Mouse (Mus musculus): Measurements from ENCODE around the gene Lyl1. TPM values are rescaled to one million over a fixed set of nuclear protein-coding genes. Genes with fewer than 3 reads are reported as not detected.
"Not testable (repeated sequence)": the region's sequence is repeated elsewhere in the genome, so short reads cannot be mapped to it uniquely, and the experiment has no call there.

Gene Lyl1
- polyA plus RNA-seq, 1 experiment = 8.5 TPM

- no peak for DNase-seq (ENCODE audit: low read depth)
Observed at GRCm38 (mm10) chr8:84668731-84669485, 32.3 kb upstream of the Lyl1 start.

- not testable (repeated sequence) for DNase-seq (ENCODE audit: low read depth)
Observed at GRCm38 (mm10) chr8:84670295-84671006, 30.8 kb upstream of the Lyl1 start.

- no peak for DNase-seq (ENCODE audit: low read depth)
Observed at GRCm38 (mm10) chr8:84677305-84677704, 24.0 kb upstream of the Lyl1 start.

GRCm38 (mm10) chr8:84681476-84681875 lies 19.8 kb upstream of the Lyl1 start:
- DNase-seq (ENCODE audit: low read depth) = no peak

- DNase-seq (ENCODE audit: low read depth) = no peak
Observed at GRCm38 (mm10) chr8:84682257-84682656, 19.0 kb upstream of the Lyl1 start.

GRCm38 (mm10) chr8:84684537-84684936 lies 16.7 kb upstream of the Lyl1 start:
- no peak for DNase-seq (ENCODE audit: low read depth)

GRCm38 (mm10) chr8:84686191-84687002 lies 14.9 kb upstream of the Lyl1 start, which contains the start of gene Trmt1:
Gene Trmt1 (plus strand): TSS chr8:84686307.
- no peak for DNase-seq (ENCODE audit: low read depth)

- DNase-seq (ENCODE audit: low read depth) = no peak
Observed at GRCm38 (mm10) chr8:84687003-84687704, 14.1 kb upstream of the Lyl1 start.

GRCm38 (mm10) chr8:84687705-84688100 lies 13.6 kb upstream of the Lyl1 start, which contains the start of gene Nacc1:
Gene Nacc1 (minus strand): TSS chr8:84687862.
- DNase-seq (ENCODE audit: low read depth) = no peak

GRCm38 (mm10) chr8:84689091-84689915 lies 12.0 kb upstream of the Lyl1 start:
- no peak for DNase-seq (ENCODE audit: low read depth)

- DNase-seq (ENCODE audit: low read depth) = no peak
Observed at GRCm38 (mm10) chr8:84693332-84693731, 7.9 kb upstream of the Lyl1 start.

GRCm38 (mm10) chr8:84695140-84695539 lies 6.1 kb upstream of the Lyl1 start:
- no peak for DNase-seq (ENCODE audit: low read depth)

- no peak for DNase-seq (ENCODE audit: low read depth)
Observed at GRCm38 (mm10) chr8:84697166-84698130, 3.8 kb upstream of the Lyl1 start.

GRCm38 (mm10) chr8:84698288-84698687 lies 3.0 kb upstream of the Lyl1 start:
- no peak for DNase-seq (ENCODE audit: low read depth)

- no peak for DNase-seq (ENCODE audit: low read depth)
Observed at GRCm38 (mm10) chr8:84698929-84699401, 2.3 kb upstream of the Lyl1 start.

- no peak for DNase-seq (ENCODE audit: low read depth)
Observed at GRCm38 (mm10) chr8:84699861-84700322, 1.4 kb upstream of the Lyl1 start.

GRCm38 (mm10) chr8:84700526-84700925 lies 731 bp upstream of the Lyl1 start:
- no peak for DNase-seq (ENCODE audit: low read depth)

GRCm38 (mm10) chr8:84702561-84702960 lies 1.3 kb downstream of the Lyl1 start:
- no peak for DNase-seq (ENCODE audit: low read depth)

- no peak for DNase-seq (ENCODE audit: low read depth)
Observed at GRCm38 (mm10) chr8:84702963-84703465, 1.8 kb downstream of the Lyl1 start.

Data from gonadal fat pad, adult 2 months (tissue).